Mouse (Mus musculus) liver, adult 2 months (tissue): ENCODE measurements at regions not wholly inside any gene's neighbourhood (a gene's known extent, or its start where the extent isn't known, plus 50 kb on each side); places are given as distances from the start of the nearest gene placed in this dataset.

Experiments used
- DNase-seq: peaks from one replicate; pipeline ENCODE4 v3.0.0-alpha.2; 2011; ENCODE audit warnings: low read depth, low spot score; ENCODE audit errors: extremely low read depth
- H3K27ac ChIP-seq: fragments of 200-500 bp; replicated peaks from 2 replicates; pipeline ENCODE4 v1.5.1; 2012; ENCODE audit warnings: low read depth, mild to moderate bottlenecking, control low read depth, inconsistent platforms, low read length; ENCODE audit not compliant: insufficient read depth
- H3K27me3 ChIP-seq: fragments of 200-500 bp; 2 replicates; pipeline ENCODE4 v1.6.1; 2012; ENCODE audit warnings: mild to moderate bottlenecking, moderate library complexity, low read length, inconsistent platforms; ENCODE audit not compliant: control insufficient read depth, insufficient read depth
- H3K36me3 ChIP-seq: fragments of 200-500 bp; 2 replicates; pipeline ENCODE4 v1.6.1; 2012; ENCODE audit warnings: low read length, inconsistent platforms; ENCODE audit not compliant: control insufficient read depth, insufficient read depth
- H3K4me1 ChIP-seq: fragments of 200-500 bp; 2 replicates; pipeline ENCODE4 v1.6.1; 2011; ENCODE audit warnings: low read length; ENCODE audit not compliant: control insufficient read depth, insufficient read depth
- H3K4me3 ChIP-seq: fragments of 200-500 bp; 2 replicates; pipeline ENCODE4 v1.5.1; 2011; ENCODE audit warnings: low read depth, mild to moderate bottlenecking, control low read depth, low read length, moderate library complexity; ENCODE audit not compliant: insufficient read depth
- H3K79me2 ChIP-seq: fragments of 200-500 bp; 2 replicates; pipeline ENCODE4 v1.6.1; 2012; ENCODE audit warnings: inconsistent platforms, mild to moderate bottlenecking, low read length, moderate library complexity; ENCODE audit not compliant: control insufficient read depth, insufficient read depth
- H3K9ac ChIP-seq: fragments of 200-500 bp; 2 replicates; pipeline ENCODE4 v1.6.1; 2012; ENCODE audit warnings: low read depth, mild to moderate bottlenecking, control low read depth, inconsistent platforms, low read length
- CTCF ChIP-seq: fragments of 200-500 bp; IDR thresholded peaks from 2 replicates; pipeline ENCODE4 v1.5.1; 2011; ENCODE audit warnings: low read depth, low read length, control low read depth
- POLR2A ChIP-seq: fragments of 200-500 bp; IDR thresholded peaks from 2 replicates; pipeline ENCODE4 v1.6.1; 2011; ENCODE audit warnings: low read length, control low read depth; ENCODE audit not compliant: insufficient read depth; ENCODE audit errors: extremely low read depth
- WGBS: fragments of 180-500 bp; shearing (Covaris S2); methylation state at CpG from one replicate; pipeline ENCODE4 v1.1.7; 2018; 5-methylcytosine and 5-hydroxymethylcytosine counted together

- H3K36me3 ChIP-seq, result no peaks in the 10 kb centered on the region
- no peak overlapping the region for H3K27ac ChIP-seq
- H3K9ac ChIP-seq, result no peak overlapping the region
- DNase-seq, result no peak
- no peaks in the 10 kb centered on the region for H3K79me2 ChIP-seq
- WGBS, result 87% methylated on average over 2 of the region's 2 CpGs
- H3K4me3 ChIP-seq, result no peak overlapping the region
- peaks cover 3% of the 10 kb centered on the region; the same call in 1 of the 2 replicates for H3K27me3 ChIP-seq
- TF ChIP-seq POLR2A (no peak), CTCF (no peak)
- no peaks in the 10 kb centered on the region for H3K4me1 ChIP-seq
These were observed 183.0 kb upstream of the Jarid2 start for GRCm38 (mm10) chr13:44546289-44546688.

- no peaks in the 10 kb centered on the region for H3K4me1 ChIP-seq
- no peaks in the 10 kb centered on the region for H3K79me2 ChIP-seq
- 88% methylated on average over 3 of the region's 3 CpGs for WGBS
- TF ChIP-seq POLR2A, result no peak
- TF ChIP-seq CTCF, result no peak
- H3K36me3 ChIP-seq, result no peaks in the 10 kb centered on the region
- H3K27me3 ChIP-seq, result peaks cover 3% of the 10 kb centered on the region; the same call in 1 of the 2 replicates
- H3K4me3 ChIP-seq, result no peak overlapping the region
- no peak overlapping the region for H3K27ac ChIP-seq
- no peak overlapping the region for H3K9ac ChIP-seq
- DNase-seq, result no peak
These were observed 180.4 kb upstream of the Jarid2 start for GRCm38 (mm10) chr13:44548880-44549279.

GRCm38 (mm10) chr13:44553363-44553762 lies 175.9 kb upstream of the Jarid2 start:
- WGBS, result 73% methylated on average over 5 of the region's 5 CpGs

GRCm38 (mm10) chr13:44554686-44555463 lies 174.4 kb upstream of the Jarid2 start:
- WGBS, result 83% methylated on average over 9 of the region's 9 CpGs
- no peaks in the 10 kb centered on the region for H3K36me3 ChIP-seq
- no peaks in the 10 kb centered on the region for H3K4me1 ChIP-seq
- H3K79me2 ChIP-seq, result no peaks in the 10 kb centered on the region
- no peak overlapping the region for H3K9ac ChIP-seq
- no peak overlapping the region for H3K4me3 ChIP-seq
- H3K27ac ChIP-seq, result no peak overlapping the region
- DNase-seq, result no peak
- peaks cover 3% of the 10 kb centered on the region; the same call in 1 of the 2 replicates for H3K27me3 ChIP-seq
- TF ChIP-seq CTCF (no peak), POLR2A (no peak)

More at GRCm38 (mm10) chr13:44553363-44553762, 175.9 kb upstream of the Jarid2 start:
- DNase-seq, result no peak
- no peak for TF ChIP-seq CTCF
- no peak for TF ChIP-seq POLR2A
- no peaks in the 10 kb centered on the region for H3K4me1 ChIP-seq
- H3K4me3 ChIP-seq, result no peak overlapping the region
- no peaks in the 10 kb centered on the region for H3K79me2 ChIP-seq
- no peak overlapping the region for H3K9ac ChIP-seq
- H3K27me3 ChIP-seq, result peaks cover 3% of the 10 kb centered on the region; the same call in 1 of the 2 replicates
- H3K27ac ChIP-seq, result no peak overlapping the region
- no peaks in the 10 kb centered on the region for H3K36me3 ChIP-seq

- Histone ChIP-seq H3K9ac (no peak overlapping the region), H3K27me3 (no peaks in the 10 kb centered on the region), H3K4me1 (no peaks in the 10 kb centered on the region), H3K4me3 (no peak overlapping the region), H3K79me2 (no peaks in the 10 kb centered on the region), H3K27ac (no peak overlapping the region), H3K36me3 (no peaks in the 10 kb centered on the region)
- DNase-seq, result no peak
- TF ChIP-seq POLR2A, result no peak
- TF ChIP-seq CTCF, result no peak
- WGBS, result 90% methylated on average over 6 of the region's 6 CpGs
These were observed 173.3 kb upstream of the Jarid2 start for GRCm38 (mm10) chr13:44555979-44556378.

- WGBS, result 97% methylated on average over 12 of the region's 12 CpGs
- no peaks in the 10 kb centered on the region for H3K79me2 ChIP-seq
- DNase-seq, result no peak
- H3K4me3 ChIP-seq, result no peak overlapping the region
- no peaks in the 10 kb centered on the region for H3K36me3 ChIP-seq
- no peak overlapping the region for H3K9ac ChIP-seq
- H3K27ac ChIP-seq, result no peak overlapping the region
- no peaks in the 10 kb centered on the region for H3K27me3 ChIP-seq
- no peak for TF ChIP-seq CTCF
- no peak for TF ChIP-seq POLR2A
- no peaks in the 10 kb centered on the region for H3K4me1 ChIP-seq
These were observed 171.2 kb upstream of the Jarid2 start for GRCm38 (mm10) chr13:44558051-44558450.
